Mouse (Mus musculus) adrenal gland, adult 2 months (tissue): ENCODE data around the gene Nphs2. TPM values are rescaled to one million over a fixed set of nuclear protein-coding genes. Genes with fewer than 3 reads are reported as not detected.

Source experiments
- DNase-seq: peaks from one replicate; pipeline ENCODE4 v3.0.0; 2021
- polyA plus RNA-seq: library from polyadenylated mRNA; depleted of rRNA; stranded (reverse); fragments of >200 nt; gene quantifications from 2 replicates; pipeline ENCODE4 v1.2.3, GENCODE M21; 2012; rRNA removed
- total RNA-seq, 2 experiments: library from RNA; stranded (reverse); gene quantifications; 2 replicates each; pipeline ENCODE4 v1.2.3; 2021

Gene Nphs2
- total and polyA plus RNA-seq, 3 experiments = 0.03 TPM; not detected in 2

GRCm38 (mm10) chr1:156365740-156366139 lies 55.2 kb downstream of the Nphs2 start, which contains the start of gene Gm2000:
Gene Gm2000, plus strand, starts transcription at chr1:156366040.
- DNase-seq = no peak

Other genes with a start within 250 kb of the Nphs2 start
- gene Fam163a, start 105.7 kb upstream of the Nphs2 start, total RNA-seq = 10 to 100 TPM in 1 of 2 experiments, 1 to 10 TPM in 1; 9.1 to 15.7 TPM
- 4.3 and 4.9 TPM in 2 replicates for gene Fam163a, start 105.7 kb upstream of the Nphs2 start, polyA plus RNA-seq
- gene Tdrd5, start 7.1 kb upstream of the Nphs2 start, total RNA-seq = under 1 TPM in 1 of 2 experiments, not detected in 1; 0.72 TPM
- not detected in 2 replicates for gene Tdrd5, start 7.1 kb upstream of the Nphs2 start, polyA plus RNA-seq
- 100 to 1,000 TPM; 652 to 665 TPM for gene Gm2000, start 55.3 kb downstream of the Nphs2 start, total RNA-seq
- gene Gm2000, start 55.3 kb downstream of the Nphs2 start, polyA plus RNA-seq = 0.39 and 3.0 TPM in 2 replicates
- 1 to 10 TPM; 1.7 to 9.1 TPM for gene Axdnd1, start 110.4 kb downstream of the Nphs2 start, total RNA-seq
- gene Axdnd1, start 110.4 kb downstream of the Nphs2 start, polyA plus RNA-seq = 0.11 TPM in 1 of 2 replicates, not detected in the other
- gene Soat1, start 163.6 kb downstream of the Nphs2 start, total RNA-seq = 1,000 to 10,000 TPM; 1,258 to 1,398 TPM
- gene Soat1, start 163.6 kb downstream of the Nphs2 start, polyA plus RNA-seq = 116 and 185 TPM in 2 replicates
- 10 to 100 TPM; 37.5 to 44.6 TPM for gene Gm10031, start 213.3 kb downstream of the Nphs2 start, total RNA-seq
- gene Gm10031, start 213.3 kb downstream of the Nphs2 start, polyA plus RNA-seq = 13.3 and 20.3 TPM in 2 replicates
- gene Abl2, start 248.1 kb downstream of the Nphs2 start, total RNA-seq = 10 to 100 TPM; 19.6 to 22.1 TPM
- gene Abl2, start 248.1 kb downstream of the Nphs2 start, polyA plus RNA-seq = 4.6 and 6.1 TPM in 2 replicates